Mouse (Mus musculus) MN1 (cell line): ENCODE measurements around the gene Cd72.

Experiments
- DNase-seq: peaks from one replicate; pipeline ENCODE4 v3.0.0-alpha.2; 2016; ENCODE audit warnings: low spot score

The Cd72 gene

GRCm38 (mm10) chr4:43427501-43428179 is 26.8 kb downstream of the Cd72 start:
- no peak for DNase-seq

- DNase-seq = no peak
These were observed 27.9 kb downstream of the Cd72 start for GRCm38 (mm10) chr4:43426487-43426886.

GRCm38 (mm10) chr4:43425648-43426380 is 28.6 kb downstream of the Cd72 start:
- DNase-seq = no peak

GRCm38 (mm10) chr4:43425197-43425596 is 29.2 kb downstream of the Cd72 start:
- DNase-seq = no peak

GRCm38 (mm10) chr4:43424072-43424471 is 30.4 kb downstream of the Cd72 start:
- DNase-seq = no peak

GRCm38 (mm10) chr4:43423267-43423934 is 31.0 kb downstream of the Cd72 start:
- no peak for DNase-seq

- no peak for DNase-seq
These were observed 32.7 kb downstream of the Cd72 start for GRCm38 (mm10) chr4:43421632-43422240.

GRCm38 (mm10) chr4:43420305-43420704 is 34.1 kb downstream of the Cd72 start:
- DNase-seq = peak; percentile 60

- no peak for DNase-seq
These were observed 34.6 kb downstream of the Cd72 start for GRCm38 (mm10) chr4:43419801-43420281.

- no peak for DNase-seq
These were observed 35.3 kb downstream of the Cd72 start for GRCm38 (mm10) chr4:43418973-43419656.

GRCm38 (mm10) chr4:43418450-43418849 is 36.0 kb downstream of the Cd72 start:
- no peak for DNase-seq

- DNase-seq = no peak
These were observed 37.0 kb downstream of the Cd72 start for GRCm38 (mm10) chr4:43417269-43418062.

GRCm38 (mm10) chr4:43416071-43416490 is 38.3 kb downstream of the Cd72 start:
- no peak for DNase-seq

- DNase-seq = no peak
These were observed 39.0 kb downstream of the Cd72 start for GRCm38 (mm10) chr4:43415221-43416070.

- no peak for DNase-seq
These were observed 39.7 kb downstream of the Cd72 start for GRCm38 (mm10) chr4:43414761-43415160.

- DNase-seq = no peak
These were observed 47.1 kb downstream of the Cd72 start for GRCm38 (mm10) chr4:43407071-43407920.

- no peak for DNase-seq
These were observed 48.1 kb downstream of the Cd72 start for GRCm38 (mm10) chr4:43406162-43406971.

GRCm38 (mm10) chr4:43404697-43405096 is 49.7 kb downstream of the Cd72 start:
- DNase-seq = no peak
